Mouse (Mus musculus): ENCODE measurements around the gene Akap12.

Gene Akap12

GRCm38 (mm10) chr10:4407191-4407590 lies 141.0 kb downstream of the Akap12 start:
- no peak for DNase-seq

Data from liver (tissue).